Mouse (Mus musculus): ENCODE data around the gene Dach2. TPM values are rescaled to one million over a fixed set of nuclear protein-coding genes. Genes with fewer than 3 reads are reported as not detected.
A peak's percentile ranks its signal among the peaks of the same experiment; 100 is the strongest.
"Not testable (repeated sequence)": the region's sequence is repeated elsewhere in the genome, so short reads cannot be mapped to it uniquely, and the experiment has no call there.

Dach2 gene
- polyA plus RNA-seq (2012; rRNA removed): 0.21 and 0.25 TPM in 2 replicates

GRCm38 (mm10) chrX:113297404-113297803 is at the start of gene Dach2:
Gene Dach2, plus strand, starts transcription at chrX:113297510.
- peak within 1 kb of the TSS; percentile 41 for H3K4me3 ChIP-seq (ENCODE audit: insufficient read depth, low read length)
- no peak within 1 kb of the TSS for H3K27ac ChIP-seq (ENCODE audit: insufficient read depth, low read length)
- TF ChIP-seq CTCF (IDR thresholded peaks at IDR 0.05; ENCODE audit: extremely low read depth, insufficient read depth, low read length): no peak
- no peak for TF ChIP-seq POLR2A (IDR thresholded peaks at IDR 0.05; ENCODE audit: extremely low read depth, insufficient read depth, low read length)
- no peaks in the 10 kb centered on the region; the same call in 1 of the 2 replicates for H3K4me1 ChIP-seq (ENCODE audit: control insufficient read depth, insufficient read depth, low read length)

- not testable (repeated sequence) for H3K4me3 ChIP-seq (ENCODE audit: insufficient read depth, low read length); H3K4me1 ChIP-seq (ENCODE audit: control insufficient read depth, insufficient read depth, low read length); H3K27ac ChIP-seq (ENCODE audit: insufficient read depth, low read length)
Observed at GRCm38 (mm10) chrX:113252427-113252826, 44.9 kb upstream of the Dach2 start.

GRCm38 (mm10) chrX:113298031-113298430 is 721 bp downstream of the Dach2 start:
- Histone ChIP-seq H3K27ac (ENCODE audit: insufficient read depth, low read length) (no peak overlapping the region), H3K4me1 (ENCODE audit: control insufficient read depth, insufficient read depth, low read length) (no peaks in the 10 kb centered on the region; the same call in 1 of the 2 replicates), H3K4me3 (ENCODE audit: insufficient read depth, low read length) (peak overlapping the region; percentile 41)
- no peak for TF ChIP-seq CTCF (IDR thresholded peaks at IDR 0.05; ENCODE audit: extremely low read depth, insufficient read depth, low read length)
- no peak for TF ChIP-seq POLR2A (IDR thresholded peaks at IDR 0.05; ENCODE audit: extremely low read depth, insufficient read depth, low read length)

GRCm38 (mm10) chrX:113298468-113298867 is 1.2 kb downstream of the Dach2 start:
- H3K27ac ChIP-seq (ENCODE audit: insufficient read depth, low read length): no peak overlapping the region
- H3K4me3 ChIP-seq (ENCODE audit: insufficient read depth, low read length): peak overlapping the region; percentile 41
- TF ChIP-seq POLR2A (IDR thresholded peaks at IDR 0.05; ENCODE audit: extremely low read depth, insufficient read depth, low read length) (no peak), CTCF (IDR thresholded peaks at IDR 0.05; ENCODE audit: extremely low read depth, insufficient read depth, low read length) (no peak)
- no peaks in the 10 kb centered on the region; the same call in 1 of the 2 replicates for H3K4me1 ChIP-seq (ENCODE audit: control insufficient read depth, insufficient read depth, low read length)

- TF ChIP-seq POLR2A (IDR thresholded peaks at IDR 0.05; ENCODE audit: extremely low read depth, insufficient read depth, low read length) (no peak), CTCF (IDR thresholded peaks at IDR 0.05; ENCODE audit: extremely low read depth, insufficient read depth, low read length) (no peak)
- Histone ChIP-seq H3K4me3 (ENCODE audit: insufficient read depth, low read length) (no peak overlapping the region), H3K4me1 (ENCODE audit: control insufficient read depth, insufficient read depth, low read length) (no peaks in the 10 kb centered on the region), H3K27ac (ENCODE audit: insufficient read depth, low read length) (no peak overlapping the region)
Observed at GRCm38 (mm10) chrX:113304323-113304722, 7.0 kb downstream of the Dach2 start.

GRCm38 (mm10) chrX:113338143-113338542 is 40.8 kb downstream of the Dach2 start:
- H3K4me3 ChIP-seq (ENCODE audit: insufficient read depth, low read length): no peak overlapping the region
- no peak overlapping the region for H3K27ac ChIP-seq (ENCODE audit: insufficient read depth, low read length)
- TF ChIP-seq POLR2A (IDR thresholded peaks at IDR 0.05; ENCODE audit: extremely low read depth, insufficient read depth, low read length) (no peak), CTCF (IDR thresholded peaks at IDR 0.05; ENCODE audit: extremely low read depth, insufficient read depth, low read length) (no peak)
- no peaks in the 10 kb centered on the region for H3K4me1 ChIP-seq (ENCODE audit: control insufficient read depth, insufficient read depth, low read length)

- TF ChIP-seq CTCF (IDR thresholded peaks at IDR 0.05; ENCODE audit: extremely low read depth, insufficient read depth, low read length): no peak
- no peak for TF ChIP-seq POLR2A (IDR thresholded peaks at IDR 0.05; ENCODE audit: extremely low read depth, insufficient read depth, low read length)
- H3K27ac ChIP-seq (ENCODE audit: insufficient read depth, low read length): no peak overlapping the region
- no peak overlapping the region for H3K4me3 ChIP-seq (ENCODE audit: insufficient read depth, low read length)
- no peaks in the 10 kb centered on the region for H3K4me1 ChIP-seq (ENCODE audit: control insufficient read depth, insufficient read depth, low read length)
Observed at GRCm38 (mm10) chrX:113394417-113394816, 97.1 kb downstream of the Dach2 start.

- no peak overlapping the region for H3K4me3 ChIP-seq (ENCODE audit: insufficient read depth, low read length)
- H3K4me1 ChIP-seq (ENCODE audit: control insufficient read depth, insufficient read depth, low read length): no peaks in the 10 kb centered on the region
- TF ChIP-seq POLR2A (IDR thresholded peaks at IDR 0.05; ENCODE audit: extremely low read depth, insufficient read depth, low read length) (no peak), CTCF (IDR thresholded peaks at IDR 0.05; ENCODE audit: extremely low read depth, insufficient read depth, low read length) (no peak)
- no peak overlapping the region for H3K27ac ChIP-seq (ENCODE audit: insufficient read depth, low read length)
Observed at GRCm38 (mm10) chrX:113408756-113409155, 111.4 kb downstream of the Dach2 start.

- TF ChIP-seq CTCF (IDR thresholded peaks at IDR 0.05; ENCODE audit: extremely low read depth, insufficient read depth, low read length) (no peak), POLR2A (IDR thresholded peaks at IDR 0.05; ENCODE audit: extremely low read depth, insufficient read depth, low read length) (no peak)
- Histone ChIP-seq H3K4me1 (ENCODE audit: control insufficient read depth, insufficient read depth, low read length) (no peaks in the 10 kb centered on the region), H3K4me3 (ENCODE audit: insufficient read depth, low read length) (no peak overlapping the region), H3K27ac (ENCODE audit: insufficient read depth, low read length) (no peak overlapping the region)
Observed at GRCm38 (mm10) chrX:113421517-113422187, 124.3 kb downstream of the Dach2 start.

GRCm38 (mm10) chrX:113482131-113482530 is 184.8 kb downstream of the Dach2 start:
- H3K27ac ChIP-seq (ENCODE audit: insufficient read depth, low read length): no peak overlapping the region
- TF ChIP-seq CTCF (IDR thresholded peaks at IDR 0.05; ENCODE audit: extremely low read depth, insufficient read depth, low read length) (no peak), POLR2A (IDR thresholded peaks at IDR 0.05; ENCODE audit: extremely low read depth, insufficient read depth, low read length) (no peak)
- H3K4me3 ChIP-seq (ENCODE audit: insufficient read depth, low read length): no peak overlapping the region
- H3K4me1 ChIP-seq (ENCODE audit: control insufficient read depth, insufficient read depth, low read length): no peaks in the 10 kb centered on the region

All from cortical plate, adult 2 months (tissue).